13 mouse cellular contexts compared by ENCODE assay signal in the genomic region with DNA sequence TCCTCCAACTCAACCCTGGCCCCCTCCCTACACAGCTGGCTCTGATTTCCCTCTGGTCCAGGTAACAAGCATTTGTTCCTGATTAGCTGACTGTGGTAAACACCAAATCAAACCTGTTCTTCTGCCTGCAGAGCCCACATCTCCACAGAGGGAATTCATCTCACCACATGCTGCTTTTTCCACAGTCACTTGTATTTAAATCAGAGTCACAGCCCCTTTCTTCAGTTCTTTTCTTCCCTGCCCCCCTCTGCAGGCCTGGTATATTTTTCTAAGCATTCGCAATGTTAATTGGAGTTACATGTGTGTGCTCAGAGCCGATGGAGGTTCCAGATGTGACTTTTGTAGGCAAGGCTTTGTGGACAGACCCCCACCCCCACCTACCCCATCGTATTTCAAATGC.
DNase-seq lines count a peak whose midpoint lies in the region; ATAC-seq lines count a peak whose summit lies in the region.
"Had no signal": no experiment of that assay in that cellular context is flagged by ENCODE, and none has a peak within 500 bp of the region (broad histone marks: within the 10 kb centered on the region; RNA-seq: fewer than 3 reads in every experiment).

No protein-coding gene starts in this region.

- peak; percentile 64; the same call in 1 of the 2 replicates for ATAC-seq in embryonic facial prominence, embryonic 12.5 days (ENCODE audit: insufficient number of reproducible peaks, insufficient read depth, low FRiP score, low TSS enrichment)
- no peak for ATAC-seq in neural tube, embryonic 14.5 days (ENCODE audit: low read depth)
- no peak for ATAC-seq in megakaryocyte, adult 5-6 weeks (ENCODE audit: poor library complexity, severe bottlenecking)
- ATAC-seq in CD4-positive, CD25-positive, alpha-beta regulatory T cell, adult 4 months: no peak

- H3K36me3 ChIP-seq in embryonic facial prominence, embryonic 12.5 days: no peaks in the 10 kb centered on the region
- H3K36me3 ChIP-seq in neural tube, embryonic 14.5 days (ENCODE audit: control insufficient read depth, insufficient read depth, low read length): no peaks in the 10 kb centered on the region
- H3K36me3 ChIP-seq: liver, embryonic 13.5 days had no signal

- WGBS in embryonic facial prominence, embryonic 12.5 days: 7% methylated on average over 3 of the region's 3 CpGs
- WGBS in neural tube, embryonic 14.5 days: 19% methylated on average over 3 of the region's 3 CpGs

- 0 out of 2 replicates have a peak overlapping the region, but pooled peaks have one; percentile 54 for H3K27ac ChIP-seq in embryonic facial prominence, embryonic 12.5 days
- H3K27ac ChIP-seq in neural tube, embryonic 14.5 days (ENCODE audit: low read depth, low read length): peak overlapping the region; percentile 66
- H3K27ac ChIP-seq: liver, embryonic 13.5 days had no signal

- no peaks in the 10 kb centered on the region for H3K9me3 ChIP-seq in embryonic facial prominence, embryonic 12.5 days
- no peaks in the 10 kb centered on the region for H3K9me3 ChIP-seq in neural tube, embryonic 14.5 days (ENCODE audit: control insufficient read depth, low read length)
- H3K9me3 ChIP-seq: liver, embryonic 13.5 days had no signal

- DNase-seq in forelimb bud, embryonic 11.5 days (ENCODE audit: low read depth, low spot score): peak; percentile 89
- DNase-seq in mesoderm, embryonic 11.5 days (ENCODE audit: low read depth, low spot score): peak; percentile 58
- DNase-seq in right cerebral cortex, postnatal 4 days: no peak
- DNase-seq: adrenal gland, postnatal 25 days; cerebellum, adult 2 months; heart, postnatal 14 days; liver, embryonic 13.5 days had no signal

- H3K9ac ChIP-seq in embryonic facial prominence, embryonic 12.5 days: no peak overlapping the region
- H3K9ac ChIP-seq in neural tube, embryonic 14.5 days (replicated peaks; ENCODE audit: low read depth, low read length): no peak overlapping the region
- H3K9ac ChIP-seq: liver, embryonic 13.5 days had no signal

- no peaks in the 10 kb centered on the region for H3K27me3 ChIP-seq in embryonic facial prominence, embryonic 12.5 days
- H3K27me3 ChIP-seq in neural tube, embryonic 14.5 days (ENCODE audit: control insufficient read depth, insufficient read depth, low read length): no peaks in the 10 kb centered on the region
- H3K27me3 ChIP-seq: CH12.LX; liver, embryonic 13.5 days; megakaryocyte, embryonic 14.5 days had no signal

- H3K4me2 ChIP-seq in embryonic facial prominence, embryonic 12.5 days (replicated peaks): no peak overlapping the region
- H3K4me2 ChIP-seq in neural tube, embryonic 14.5 days (ENCODE audit: low read depth, low read length): no peak overlapping the region
- H3K4me2 ChIP-seq: liver, embryonic 13.5 days had no signal

- H3K4me3 ChIP-seq in embryonic facial prominence, embryonic 12.5 days: no peak overlapping the region
- H3K4me3 ChIP-seq in neural tube, embryonic 14.5 days (ENCODE audit: low read depth, low read length): no peak overlapping the region
- H3K4me3 ChIP-seq: liver, embryonic 13.5 days; megakaryocyte, embryonic 14.5 days had no signal

- H3K4me1 ChIP-seq in embryonic facial prominence, embryonic 12.5 days: peaks cover 29% of the 10 kb centered on the region
- H3K4me1 ChIP-seq in neural tube, embryonic 14.5 days (ENCODE audit: control insufficient read depth, insufficient read depth, low read length): peaks cover 26% of the 10 kb centered on the region
- H3K4me1 ChIP-seq: liver, embryonic 13.5 days; megakaryocyte, embryonic 14.5 days had no signal
